8 mouse cellular contexts compared by ENCODE assay signal in the genomic region with DNA sequence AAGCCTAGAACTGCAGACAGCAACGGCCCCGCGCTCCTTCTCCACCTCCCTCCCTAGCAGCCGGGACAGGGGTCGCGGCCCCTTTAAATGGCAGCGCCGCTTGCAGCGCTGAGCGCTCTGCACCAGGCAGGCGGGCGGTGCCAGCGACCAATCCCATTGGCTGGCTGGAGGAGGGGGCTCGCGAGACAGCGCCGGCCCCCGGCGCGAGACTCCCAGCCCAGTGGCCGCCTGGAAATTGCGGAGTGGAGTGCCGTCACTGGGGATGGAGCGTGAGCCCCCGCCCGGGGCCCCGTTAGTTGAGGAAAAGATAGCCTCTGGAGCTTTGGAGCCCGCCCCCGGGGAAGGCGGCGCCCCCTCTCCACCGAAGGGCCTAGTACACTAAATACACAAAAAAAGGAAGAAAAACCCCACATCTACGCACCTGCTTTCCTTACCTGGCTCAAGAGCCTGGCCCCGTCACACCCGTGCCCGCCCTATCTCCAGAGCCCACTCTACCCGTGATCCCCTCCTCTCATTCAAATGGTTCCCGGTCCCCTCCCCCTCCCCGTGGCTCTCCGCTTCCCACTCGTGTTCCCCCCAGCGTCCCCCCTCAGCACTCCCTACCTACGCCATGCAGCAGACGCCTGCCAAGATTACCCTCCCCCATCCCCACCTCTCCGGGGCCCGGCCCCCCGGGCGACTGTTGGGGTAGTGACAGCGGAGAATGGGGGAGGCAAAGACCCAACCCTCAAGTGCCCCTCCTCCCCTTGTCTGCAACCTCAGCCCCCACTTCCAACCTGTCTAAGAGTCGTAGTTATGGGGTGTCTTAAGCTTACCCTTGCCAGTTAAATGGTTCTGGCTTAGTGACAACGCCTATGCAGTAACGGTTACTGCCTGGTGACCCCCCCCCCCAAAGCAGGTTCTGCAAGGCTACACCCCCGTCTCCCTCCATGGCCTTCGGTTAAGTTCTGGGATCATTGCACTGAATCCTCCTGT. TPM values are rescaled to one million over a fixed set of nuclear protein-coding genes. Genes with fewer than 3 reads are reported as not detected.
DNase-seq lines count a peak whose midpoint lies in the region; ATAC-seq and TF ChIP-seq lines count a peak whose summit lies in the region.

No protein-coding gene starts in this region.

- H3K4me1 ChIP-seq in hindbrain, embryonic 11.5 days (replicated peaks; ENCODE audit: control insufficient read depth, insufficient read depth, low read length) = peaks cover 4% of the 10 kb centered on the region; the same call in 1 of the 2 replicates
- no peaks in the 10 kb centered on the region for H3K4me1 ChIP-seq in lung, postnatal 0 days (ENCODE audit: insufficient read depth, low read depth, low read length)

- 15% methylated on average over 47 of the region's 54 CpGs for WGBS in hindbrain, embryonic 11.5 days
- WGBS in lung, postnatal 0 days = 19% methylated on average over 35 of the region's 54 CpGs

- ATAC-seq in hindbrain, embryonic 11.5 days (ENCODE audit: low FRiP score) = peak; percentile 96
- peak; percentile 97 for ATAC-seq in lung, postnatal 0 days

- peak; percentile 84 for DNase-seq in MN1 (ENCODE audit: low spot score)
- DNase-seq in cerebellum, adult 9-11 months = peak; percentile 91
- DNase-seq in frontal cortex, adult 2 months (ENCODE audit: extremely low spot score in 1 of 2, low spot score in 1 of 2) = peak; percentile 63 to 86
- DNase-seq in hindbrain, embryonic 11.5 days (ENCODE audit: low spot score) = peak; percentile 85
- peak; percentile 80 to 90 for DNase-seq in layer of hippocampus, postnatal 10 days (ENCODE audit: low spot score in 2 of 2)
- peak; percentile 92 for DNase-seq in lung, postnatal 0 days (ENCODE audit: low spot score)
- peak; percentile 70 for DNase-seq in ovary, postnatal 10 days (ENCODE audit: low spot score)
- DNase-seq in thymus, postnatal 0 days (ENCODE audit: low spot score) = peak; percentile 87

- peak overlapping the region; percentile 41 for H3K4me3 ChIP-seq in hindbrain, embryonic 11.5 days (ENCODE audit: low read depth, low read length)
- peak overlapping the region; percentile 52 for H3K4me3 ChIP-seq in lung, postnatal 0 days (ENCODE audit: low read depth, low read length)

- TF ChIP-seq EP300 in lung, postnatal 0 days (IDR thresholded peaks at IDR 0.05) = no peak

- H3K4me2 ChIP-seq in hindbrain, embryonic 11.5 days (replicated peaks; ENCODE audit: low read depth, low read length) = peak overlapping the region; percentile 46
- H3K4me2 ChIP-seq in lung, postnatal 0 days (replicated peaks; ENCODE audit: low read depth, low read length) = peak overlapping the region; percentile 62

- peak overlapping the region; percentile 39; the same call in 1 of the 2 replicates for H3K27ac ChIP-seq in hindbrain, embryonic 11.5 days (ENCODE audit: low read depth, low read length)
- H3K27ac ChIP-seq in lung, postnatal 0 days (ENCODE audit: low read length) = peak overlapping the region; percentile 43; the same call in 1 of the 2 replicates

- TF ChIP-seq CTCF in lung, postnatal 0 days (IDR thresholded peaks at IDR 0.05) = no peak

- H3K9me3 ChIP-seq in hindbrain, embryonic 11.5 days (ENCODE audit: control insufficient read depth, low read length) = no peaks in the 10 kb centered on the region
- no peaks in the 10 kb centered on the region for H3K9me3 ChIP-seq in lung, postnatal 0 days (ENCODE audit: low read length)

- peak overlapping the region; percentile 56 for H3K9ac ChIP-seq in hindbrain, embryonic 11.5 days (ENCODE audit: low read depth, low read length)
- H3K9ac ChIP-seq in lung, postnatal 0 days (replicated peaks; ENCODE audit: low read depth) = peak overlapping the region; percentile 51

- H3K36me3 ChIP-seq in hindbrain, embryonic 11.5 days (ENCODE audit: control insufficient read depth, insufficient read depth, low read length) = no peaks in the 10 kb centered on the region
- no peaks in the 10 kb centered on the region for H3K36me3 ChIP-seq in lung, postnatal 0 days (ENCODE audit: insufficient read depth, low read length)

- H3K27me3 ChIP-seq in hindbrain, embryonic 11.5 days (ENCODE audit: control insufficient read depth, insufficient read depth, low read length) = no peaks in the 10 kb centered on the region
- H3K27me3 ChIP-seq in lung, postnatal 0 days (replicated peaks; ENCODE audit: insufficient read depth, low read length) = no peaks in the 10 kb centered on the region

RNA-seq across cellular contexts. Expression of gene Zmym3, which starts 0.6 kb away (rescaled TPM):
- 182 and 236 TPM in 2 replicates for polyA plus RNA-seq in frontal cortex, adult 2 months (2012; rRNA removed)
- polyA plus RNA-seq in hindbrain, embryonic 11.5 days (2014; fragmentation: Nextera tagmentation; extraction: Ambion mirVana) = 20.1 and 24.2 TPM in 2 replicates
- total RNA-seq in layer of hippocampus, postnatal 10 days (2021) = 100 to 1,000 TPM; 154 to 171 TPM
- polyA plus RNA-seq in lung, postnatal 0 days (2015; fragmentation: Nextera tagmentation; extraction: Ambion mirVana) = 12.7 and 14.3 TPM in 2 replicates
- polyA plus RNA-seq in thymus, postnatal 0 days (2015; fragmentation: Nextera tagmentation; extraction: Ambion mirVana) = 23.9 and 26.8 TPM in 2 replicates

RNA-seq across cellular contexts. Expression of gene Nono, which starts 9.1 kb away (rescaled TPM):
- polyA plus RNA-seq in frontal cortex, adult 2 months (2012; rRNA removed) = 157 and 159 TPM in 2 replicates
- 550 and 663 TPM in 2 replicates for polyA plus RNA-seq in hindbrain, embryonic 11.5 days (2014; fragmentation: Nextera tagmentation; extraction: Ambion mirVana)
- total RNA-seq in layer of hippocampus, postnatal 10 days (2021) = 100 to 1,000 TPM; 157 to 193 TPM
- 117 and 131 TPM in 2 replicates for polyA plus RNA-seq in lung, postnatal 0 days (2015; fragmentation: Nextera tagmentation; extraction: Ambion mirVana)
- 313 and 367 TPM in 2 replicates for polyA plus RNA-seq in thymus, postnatal 0 days (2015; fragmentation: Nextera tagmentation; extraction: Ambion mirVana)

RNA-seq across cellular contexts. Expression of gene Itgb1bp2, which starts 28.9 kb away (rescaled TPM):
- polyA plus RNA-seq in frontal cortex, adult 2 months (2012; rRNA removed) = 1.7 and 2.0 TPM in 2 replicates
- 2.8 and 3.9 TPM in 2 replicates for polyA plus RNA-seq in hindbrain, embryonic 11.5 days (2014; fragmentation: Nextera tagmentation; extraction: Ambion mirVana)
- 1 to 10 TPM; 1.4 to 1.5 TPM for total RNA-seq in layer of hippocampus, postnatal 10 days (2021)
- 2.3 and 3.0 TPM in 2 replicates for polyA plus RNA-seq in lung, postnatal 0 days (2015; fragmentation: Nextera tagmentation; extraction: Ambion mirVana)
- 1.1 and 1.2 TPM in 2 replicates for polyA plus RNA-seq in thymus, postnatal 0 days (2015; fragmentation: Nextera tagmentation; extraction: Ambion mirVana)

RNA-seq across cellular contexts. Expression of gene Gjb1, which starts 43.8 kb away (rescaled TPM):
- 15.3 and 17.3 TPM in 2 replicates for polyA plus RNA-seq in frontal cortex, adult 2 months (2012; rRNA removed)
- polyA plus RNA-seq in hindbrain, embryonic 11.5 days (2014; fragmentation: Nextera tagmentation; extraction: Ambion mirVana) = 0.29 and 0.62 TPM in 2 replicates
- total RNA-seq in layer of hippocampus, postnatal 10 days (2021) = under 1 TPM; 0.78 to 0.96 TPM
- polyA plus RNA-seq in lung, postnatal 0 days (2015; fragmentation: Nextera tagmentation; extraction: Ambion mirVana) = 1.6 and 2.0 TPM in 2 replicates
- 0.09 TPM in 1 of 2 replicates, not detected in the other for polyA plus RNA-seq in thymus, postnatal 0 days (2015; fragmentation: Nextera tagmentation; extraction: Ambion mirVana)

Comparison
In these comparisons a context has a peak if more than half of its experiments do, and no peak if none do; other contexts are left out.
1. Peak in every context shown above with its lines: DNase-seq, ATAC-seq, H3K4me3 ChIP-seq and H3K27ac ChIP-seq.